Mouse (Mus musculus): ENCODE results near the gene 5330417C22Rik.
"Not testable (repeated sequence)": the region's sequence is repeated elsewhere in the genome, so short reads cannot be mapped to it uniquely, and the experiment has no call there.

Gene 5330417C22Rik

GRCm38 (mm10) chr3:108536517-108537260 is at the start of gene 5330417C22Rik:
TSS of gene 5330417C22Rik (minus strand) at chr3:108536536.
- peak; percentile 33 for DNase-seq (ENCODE audit: low read depth, low spot score)

GRCm38 (mm10) chr3:108584580-108584979 is 48.2 kb upstream of the 5330417C22Rik start:
- no peak for DNase-seq (ENCODE audit: low read depth, low spot score)

- DNase-seq (ENCODE audit: low read depth, low spot score): no peak
Observed at GRCm38 (mm10) chr3:108574018-108574417, 37.7 kb upstream of the 5330417C22Rik start.

GRCm38 (mm10) chr3:108572309-108573010 is 36.1 kb upstream of the 5330417C22Rik start:
- no peak for DNase-seq (ENCODE audit: low read depth, low spot score)

GRCm38 (mm10) chr3:108571443-108572294 is 35.3 kb upstream of the 5330417C22Rik start, which contains the start of gene Taf13:
TSS of gene Taf13 (plus strand) at chr3:108571698.
- peak; percentile 97 for DNase-seq (ENCODE audit: low read depth, low spot score)

GRCm38 (mm10) chr3:108570813-108571212 is 34.5 kb upstream of the 5330417C22Rik start:
- DNase-seq (ENCODE audit: low read depth, low spot score): no peak

- not testable (repeated sequence) for DNase-seq (ENCODE audit: low read depth, low spot score)
Observed at GRCm38 (mm10) chr3:108569636-108570035, 33.3 kb upstream of the 5330417C22Rik start.

GRCm38 (mm10) chr3:108567990-108568877 is 31.9 kb upstream of the 5330417C22Rik start:
- no peak for DNase-seq (ENCODE audit: low read depth, low spot score)

GRCm38 (mm10) chr3:108563309-108563708 is 27.0 kb upstream of the 5330417C22Rik start:
- DNase-seq (ENCODE audit: low read depth, low spot score): peak; percentile 81

- DNase-seq (ENCODE audit: low read depth, low spot score): no peak
Observed at GRCm38 (mm10) chr3:108562777-108563271, 26.5 kb upstream of the 5330417C22Rik start.

- peak; percentile 99 for DNase-seq (ENCODE audit: low read depth, low spot score)
Observed at GRCm38 (mm10) chr3:108562133-108562730, 25.9 kb upstream of the 5330417C22Rik start, which contains the start of gene Tmem167b. TSS of gene Tmem167b (minus strand) at chr3:108562466.

GRCm38 (mm10) chr3:108557888-108558287 is 21.6 kb upstream of the 5330417C22Rik start:
- no peak for DNase-seq (ENCODE audit: low read depth, low spot score)

GRCm38 (mm10) chr3:108554587-108555312 is 18.4 kb upstream of the 5330417C22Rik start:
- DNase-seq (ENCODE audit: low read depth, low spot score): peak; percentile 95

- peak; percentile 20 for DNase-seq (ENCODE audit: low read depth, low spot score)
Observed at GRCm38 (mm10) chr3:108554111-108554561, 17.8 kb upstream of the 5330417C22Rik start.

GRCm38 (mm10) chr3:108542299-108542698 is 6.0 kb upstream of the 5330417C22Rik start:
- no peak for DNase-seq (ENCODE audit: low read depth, low spot score)

GRCm38 (mm10) chr3:108537303-108537702 is 967 bp upstream of the 5330417C22Rik start:
- peak; percentile 91 for DNase-seq (ENCODE audit: low read depth, low spot score)

GRCm38 (mm10) chr3:108535896-108536516 is 330 bp downstream of the 5330417C22Rik start:
- DNase-seq (ENCODE audit: low read depth, low spot score): no peak

GRCm38 (mm10) chr3:108533951-108534350 is 2.4 kb downstream of the 5330417C22Rik start, which contains the start of gene 1700013F07Rik:
TSS of gene 1700013F07Rik (plus strand) at chr3:108534150.
- no peak for DNase-seq (ENCODE audit: low read depth, low spot score)
